Mouse (Mus musculus) WW6 (cell line): ENCODE results near the gene Gab1.

Source experiments
- DNase-seq: peaks from one replicate; pipeline ENCODE4 v3.0.0-alpha.2; 2013; ENCODE audit warnings: low read depth, low spot score

Gab1 gene

DNA sequence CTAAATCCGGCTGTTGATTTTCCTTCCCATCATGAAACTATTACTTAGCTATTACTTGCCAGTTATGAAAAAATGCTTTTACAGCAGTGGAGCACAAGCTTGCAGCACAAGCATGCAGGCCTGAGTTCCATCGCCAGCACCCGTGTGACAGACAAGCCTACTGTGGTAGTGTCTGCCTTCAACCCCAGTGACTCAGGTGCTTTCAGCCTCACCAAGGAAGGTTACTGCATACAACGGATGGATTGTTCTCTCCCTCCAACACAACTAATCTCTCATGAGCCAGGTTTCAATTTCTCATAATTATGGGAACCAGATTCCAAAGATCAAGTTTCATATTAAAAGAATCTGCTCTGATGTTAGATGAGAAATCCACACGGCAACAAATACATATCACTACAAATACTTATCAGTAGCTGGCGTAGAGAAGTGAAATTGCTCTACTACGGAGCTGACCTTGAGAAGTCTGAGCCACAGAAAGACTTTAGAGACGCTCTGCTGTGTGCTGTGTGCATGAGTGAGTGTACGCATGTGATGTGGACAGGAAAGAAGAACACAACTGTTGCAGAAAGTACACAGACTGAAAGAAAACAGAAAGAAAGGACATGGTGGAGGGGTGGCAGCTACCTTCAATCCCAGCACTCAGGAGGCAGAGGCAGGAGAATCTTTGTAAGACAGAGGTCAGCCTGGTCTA lies 36.4 kb downstream of the Gab1 start:
- no peak for DNase-seq

DNA sequence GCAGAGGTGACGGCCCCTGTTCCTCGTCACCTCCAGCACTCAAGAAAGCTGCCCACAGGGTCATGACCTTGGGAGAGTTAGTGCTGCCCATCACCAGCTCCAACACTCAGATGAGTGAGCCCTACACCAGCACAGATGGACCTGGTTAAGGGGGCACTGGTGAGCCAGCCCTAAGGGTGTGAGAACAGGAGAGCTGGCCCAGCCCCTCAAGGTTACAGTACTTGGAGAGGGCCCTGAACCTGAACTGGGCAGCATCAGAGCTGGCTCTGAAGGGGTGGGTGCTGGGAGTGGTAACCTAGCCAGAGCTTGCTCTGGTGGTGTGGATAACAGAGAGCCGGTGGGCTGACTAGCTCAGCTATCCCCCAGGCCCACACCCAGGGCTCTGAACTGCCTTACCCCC lies 37.8 kb downstream of the Gab1 start:
- no peak for DNase-seq

DNA sequence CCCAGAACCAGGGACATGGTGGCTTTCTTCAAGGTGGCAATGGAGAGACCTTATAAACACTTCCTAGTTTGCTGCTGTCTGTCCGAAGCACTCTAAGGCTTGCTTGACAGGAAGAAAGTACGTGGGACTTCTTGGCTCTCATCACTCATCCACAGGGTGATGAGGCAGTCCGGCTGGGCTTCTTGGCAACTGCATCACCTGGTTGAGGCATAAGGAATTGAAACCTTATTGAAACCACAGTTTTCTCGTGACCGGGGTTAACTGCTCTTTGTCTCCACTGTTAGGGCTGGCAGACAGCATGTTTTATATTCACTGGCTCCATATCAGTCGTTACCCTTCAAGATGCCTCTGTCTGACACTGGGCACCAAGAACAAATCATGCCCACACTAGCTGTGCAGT lies 40.2 kb downstream of the Gab1 start:
- no peak for DNase-seq

DNA sequence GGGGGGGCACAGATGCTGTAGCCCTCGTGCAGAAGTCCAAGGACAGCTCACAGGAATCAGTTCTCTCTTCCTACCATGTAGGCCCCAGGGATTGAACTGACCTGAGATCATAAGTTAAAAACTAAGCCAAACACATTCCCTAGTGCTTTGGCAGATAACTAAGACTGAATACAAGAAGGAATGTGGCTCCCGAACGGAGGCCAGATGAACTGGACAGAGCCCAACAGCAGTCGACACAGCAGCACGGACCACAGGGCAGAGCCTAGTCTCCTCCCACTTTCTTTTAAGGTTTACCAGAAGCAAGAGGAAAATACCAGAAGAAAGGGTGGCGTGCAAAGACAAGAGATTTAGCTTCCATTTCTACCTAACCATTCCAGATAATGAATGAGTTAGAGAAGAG lies 42.1 kb downstream of the Gab1 start:
- DNase-seq = no peak

DNA sequence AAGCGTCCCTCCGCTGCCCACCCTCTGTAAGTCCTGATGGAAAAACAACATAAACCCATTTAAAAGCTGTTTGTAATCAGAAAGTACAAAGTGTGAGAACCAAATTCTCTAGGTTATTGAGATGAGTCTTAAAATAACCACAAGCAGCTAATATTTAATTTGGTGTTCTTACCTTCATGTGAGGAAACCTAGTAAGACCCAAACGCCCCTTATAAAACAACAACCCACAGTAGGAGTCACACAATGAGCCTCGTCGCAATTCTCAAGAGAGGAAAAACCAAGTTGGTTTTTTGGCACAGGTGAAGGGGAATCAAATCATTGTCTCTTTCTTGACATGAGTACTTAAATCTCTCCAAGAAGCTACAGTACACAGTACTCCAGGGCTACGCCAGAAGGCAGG lies 44.9 kb downstream of the Gab1 start:
- DNase-seq = no peak

DNA sequence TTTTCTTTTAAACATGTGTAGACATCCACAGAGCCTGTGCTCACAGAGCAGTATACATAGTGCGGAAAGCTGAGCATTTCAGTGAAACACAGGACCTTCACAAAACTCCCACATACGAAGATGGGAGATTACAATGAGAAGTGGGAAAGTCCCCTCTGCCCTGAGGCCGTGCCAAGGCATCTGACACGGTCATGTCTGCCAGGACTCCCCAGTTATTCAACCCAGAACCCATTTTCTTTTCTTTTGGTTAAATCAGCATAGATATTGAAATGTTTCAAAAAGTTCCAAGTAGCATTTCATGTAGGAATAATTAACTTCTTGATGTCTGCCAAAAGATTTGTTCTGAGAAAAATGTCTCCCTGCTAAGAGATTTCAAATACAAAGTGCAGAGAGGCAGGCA lies 45.9 kb downstream of the Gab1 start:
- no peak for DNase-seq

DNA sequence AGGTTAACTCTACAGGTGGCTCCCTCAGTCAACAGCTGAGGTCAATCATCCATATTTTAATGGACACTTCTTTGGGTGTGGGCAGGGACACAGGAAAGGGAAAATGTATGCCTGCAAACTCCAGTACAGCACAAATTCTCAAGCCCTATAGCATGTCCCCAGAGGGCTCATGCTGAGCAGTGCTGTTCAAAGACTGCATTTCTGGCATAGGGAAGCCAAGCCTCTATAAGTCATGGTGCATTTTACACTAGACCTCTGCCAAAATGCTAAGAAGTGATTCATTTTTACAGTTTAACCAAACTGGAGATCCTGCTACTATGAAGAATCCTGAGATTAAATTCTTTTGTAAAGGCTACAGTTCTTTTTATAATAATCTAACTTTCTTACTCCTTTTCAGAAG lies 47.8 kb downstream of the Gab1 start:
- DNase-seq = no peak

DNA sequence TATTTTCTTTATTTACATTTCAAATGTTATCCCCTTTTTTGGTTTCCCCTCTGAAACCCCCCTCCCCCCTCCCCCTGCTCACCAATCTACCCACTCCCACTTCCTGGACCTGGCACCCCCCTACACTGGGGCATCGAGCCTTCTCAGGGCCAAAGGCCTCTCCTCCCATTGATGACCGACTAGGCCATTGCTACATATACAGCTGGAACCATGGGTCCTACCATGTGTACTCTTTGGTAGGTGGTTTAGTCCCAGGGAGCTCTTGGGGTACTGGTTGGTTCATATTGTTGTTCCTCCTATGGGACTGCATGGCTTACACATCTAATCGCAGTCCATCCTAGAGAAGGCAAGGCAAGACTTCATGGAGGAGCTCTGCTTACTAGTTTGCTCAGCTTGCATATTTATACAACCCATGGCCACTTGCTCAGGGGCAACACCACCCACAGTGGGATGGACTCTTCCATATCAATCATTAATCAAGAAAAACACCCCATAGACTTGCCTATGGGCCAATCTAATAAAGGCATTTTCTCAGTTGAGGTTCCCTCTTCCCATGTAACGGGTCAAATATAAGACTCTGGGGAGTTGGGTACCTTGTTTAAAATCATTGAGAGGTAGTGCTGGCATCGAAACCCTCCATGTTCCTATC lies 48.3 kb downstream of the Gab1 start:
- no peak for DNase-seq

DNA sequence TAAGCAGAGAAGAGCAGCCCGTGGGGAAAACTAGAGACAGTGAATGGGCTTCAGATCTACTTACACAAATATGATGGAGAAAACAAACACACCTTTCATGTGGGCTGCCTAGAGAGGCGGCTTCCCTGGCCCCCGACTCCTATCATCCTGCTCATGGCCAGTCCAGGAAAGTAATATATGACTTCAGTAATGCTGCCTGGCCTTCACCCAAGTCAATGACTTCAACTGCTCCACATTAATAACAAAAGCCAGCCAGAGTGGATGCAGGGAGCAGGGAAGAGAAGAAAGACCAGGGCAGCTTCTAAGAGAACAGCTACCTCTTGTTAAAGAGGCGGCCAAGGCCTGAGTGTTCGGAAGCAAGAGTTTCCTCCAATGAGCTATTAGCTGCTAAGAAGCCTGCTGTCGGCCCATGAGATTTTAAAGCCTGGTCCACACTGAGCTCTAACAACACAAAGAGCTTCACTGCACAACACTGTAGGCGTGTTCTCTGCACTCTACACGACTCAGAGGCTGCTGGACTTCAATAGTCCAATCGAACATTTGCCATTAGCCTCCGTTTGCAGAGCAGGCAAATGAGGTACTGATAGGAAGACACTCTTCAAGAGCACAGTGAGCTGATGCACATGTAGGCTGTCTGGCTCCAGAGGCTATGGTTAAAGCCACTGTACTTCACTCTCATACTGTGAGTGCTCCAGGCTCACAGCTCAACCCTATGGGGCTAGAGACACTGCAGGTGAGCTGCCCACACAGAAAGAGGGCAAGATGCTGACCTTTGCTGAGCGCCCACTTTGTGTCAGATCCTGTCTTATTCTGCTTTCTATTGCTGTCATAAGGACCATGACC lies 49.4 kb downstream of the Gab1 start:
- DNase-seq = no peak

DNA sequence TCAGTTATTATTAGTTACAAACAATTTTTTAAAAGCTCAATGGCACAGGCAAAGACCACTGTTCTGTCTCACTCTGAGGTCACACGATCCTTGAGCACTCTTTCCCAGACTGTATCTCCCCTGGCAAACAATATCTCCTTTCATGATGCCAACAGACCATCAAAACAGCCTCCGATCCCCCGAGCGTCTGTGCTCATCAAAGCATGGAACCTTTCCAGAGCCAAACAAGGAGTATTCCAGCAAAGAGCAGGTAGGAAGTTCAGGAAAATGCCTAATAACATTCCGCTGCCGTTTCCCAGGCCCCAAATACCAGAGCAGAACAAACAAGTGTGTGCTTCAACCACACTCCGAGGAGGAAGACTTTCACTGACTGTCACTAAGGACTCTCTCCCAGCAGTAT lies 50.2 kb downstream of the Gab1 start:
- DNase-seq = no peak

DNA sequence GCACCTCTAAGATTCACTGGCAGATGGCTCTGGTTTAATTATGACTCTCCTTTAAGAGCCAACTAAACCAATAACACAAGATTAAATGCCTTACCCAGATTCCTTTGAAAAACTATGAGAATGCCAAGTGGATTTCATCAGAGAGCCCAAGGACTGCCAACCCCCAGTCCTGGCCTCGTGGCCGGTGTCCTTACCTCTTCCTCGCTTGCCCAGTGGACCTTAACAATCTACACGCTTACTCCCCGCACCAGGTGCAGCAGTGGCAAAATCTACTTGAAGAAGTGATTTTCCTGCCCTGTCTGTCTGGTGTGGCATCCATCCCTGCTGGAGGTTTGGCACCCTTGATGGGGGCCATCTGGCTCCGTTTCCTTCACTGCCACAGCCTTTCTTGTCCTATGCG lies 53.3 kb downstream of the Gab1 start:
- no peak for DNase-seq

DNA sequence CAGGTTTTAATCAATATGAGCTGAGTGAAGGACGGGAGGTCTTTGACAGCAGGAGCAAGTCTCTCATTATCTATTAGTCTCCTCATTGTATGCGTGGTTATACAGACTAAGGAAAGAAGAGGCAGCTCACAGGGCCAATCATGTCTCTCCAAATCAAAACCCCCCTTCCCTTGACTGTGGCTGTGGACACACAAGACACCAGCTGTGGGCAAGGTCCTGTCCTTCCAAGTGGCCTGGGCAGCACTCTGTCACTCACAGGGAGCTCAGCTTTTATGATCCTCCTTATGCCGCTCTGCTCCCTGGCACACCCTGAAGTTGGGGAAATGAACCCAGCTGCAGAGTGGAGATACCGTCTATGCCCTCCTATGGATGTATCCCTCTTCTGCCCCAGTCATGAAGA lies 55.2 kb downstream of the Gab1 start:
- no peak for DNase-seq

DNA sequence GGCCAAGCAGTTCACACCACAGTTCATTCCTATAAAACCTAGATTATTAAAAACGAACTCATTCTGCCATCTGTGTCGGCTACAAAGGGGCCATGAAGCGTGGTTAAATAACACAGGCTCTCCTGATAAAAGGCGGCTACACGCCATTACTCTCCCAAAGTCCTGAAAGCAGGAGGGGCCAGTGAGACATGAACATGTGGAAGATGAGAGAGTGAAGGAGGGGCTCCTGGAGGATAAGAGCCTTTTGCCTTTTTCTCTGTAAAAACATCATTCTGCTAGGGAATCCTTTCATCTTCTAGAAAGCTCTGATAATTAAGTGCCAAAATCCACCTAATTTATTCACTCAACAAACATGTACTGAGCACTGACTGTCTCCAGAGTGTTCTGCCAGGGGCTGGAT lies 55.9 kb downstream of the Gab1 start:
- DNase-seq = no peak

DNA sequence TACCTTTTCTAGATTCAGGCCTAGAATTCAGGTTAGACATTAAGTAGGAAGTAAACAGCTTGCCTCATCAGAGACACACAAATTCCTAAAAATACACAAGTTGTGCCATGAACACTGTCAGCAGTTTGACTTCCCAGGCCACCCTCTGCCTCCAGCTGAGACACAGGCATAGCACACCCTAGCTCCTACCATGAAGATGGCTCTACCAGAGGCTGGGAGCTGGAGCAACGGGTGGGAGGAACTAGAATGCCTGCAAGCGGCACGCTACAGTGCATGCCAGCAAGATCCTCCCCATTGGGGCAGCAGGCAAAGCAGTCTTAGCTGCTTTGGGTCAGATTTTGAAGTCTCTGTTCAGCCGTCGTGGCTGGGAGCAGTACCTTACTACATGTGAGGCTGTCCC lies 57.1 kb downstream of the Gab1 start:
- no peak for DNase-seq

DNA sequence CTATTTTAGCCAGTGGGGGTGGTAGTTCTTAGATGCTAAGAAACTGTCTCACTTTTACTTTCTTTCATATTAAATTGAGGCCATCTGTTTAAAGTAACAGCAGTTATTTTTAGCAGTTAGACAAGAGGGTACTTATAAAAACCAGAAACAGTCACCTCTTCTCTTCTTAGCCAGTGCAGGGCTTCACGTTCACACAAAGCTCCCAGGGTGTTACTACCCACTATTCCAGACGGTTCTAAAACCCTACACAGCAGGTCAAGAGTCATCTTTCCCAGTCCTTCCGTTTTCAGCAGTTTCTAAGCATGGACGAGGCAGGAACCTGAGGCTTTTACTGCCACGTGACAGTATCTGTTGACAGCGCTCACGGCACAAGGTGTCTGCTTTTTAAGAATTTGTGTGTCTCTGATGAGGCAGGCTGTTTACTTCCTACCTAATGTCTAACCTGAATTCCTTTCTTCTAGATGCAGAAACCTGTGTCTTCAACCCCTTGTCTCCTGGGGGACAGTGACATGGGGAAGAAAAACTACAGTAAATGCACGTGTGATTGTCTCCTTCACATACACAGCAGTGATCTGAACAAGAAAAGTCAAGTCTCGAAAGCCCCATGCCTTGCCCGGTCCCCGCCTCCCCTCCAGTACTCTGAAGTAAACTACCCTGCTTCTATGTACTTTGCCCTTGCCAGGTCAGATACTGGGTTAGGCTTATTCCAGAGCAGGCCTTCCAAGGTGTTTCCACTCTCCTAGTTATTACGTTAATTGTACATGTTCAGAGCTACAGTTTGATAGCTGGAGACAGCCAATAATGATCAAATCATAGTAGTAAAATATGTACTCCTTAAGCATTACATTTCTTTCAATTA lies 58.7 kb downstream of the Gab1 start:
- DNase-seq = no peak

DNA sequence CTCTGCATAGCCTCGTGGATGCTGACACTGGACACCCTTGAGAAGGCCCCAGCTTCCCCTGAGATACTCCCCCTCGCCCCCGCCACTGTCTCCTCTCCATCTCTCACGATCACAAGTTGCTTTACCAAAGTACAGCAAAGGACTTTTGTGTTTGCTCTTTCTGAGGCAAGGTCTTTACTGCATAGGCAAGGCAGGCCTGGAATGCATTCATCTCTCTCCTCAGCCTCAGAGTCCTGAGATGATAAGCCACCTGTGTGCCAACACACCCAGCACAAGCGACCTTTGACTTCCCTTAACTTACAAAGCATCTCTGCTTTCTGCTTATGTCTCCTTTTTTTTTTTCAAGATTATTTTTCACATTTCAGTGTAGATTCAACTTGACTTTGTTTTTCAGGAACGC lies 61.3 kb downstream of the Gab1 start:
- no peak for DNase-seq

DNA sequence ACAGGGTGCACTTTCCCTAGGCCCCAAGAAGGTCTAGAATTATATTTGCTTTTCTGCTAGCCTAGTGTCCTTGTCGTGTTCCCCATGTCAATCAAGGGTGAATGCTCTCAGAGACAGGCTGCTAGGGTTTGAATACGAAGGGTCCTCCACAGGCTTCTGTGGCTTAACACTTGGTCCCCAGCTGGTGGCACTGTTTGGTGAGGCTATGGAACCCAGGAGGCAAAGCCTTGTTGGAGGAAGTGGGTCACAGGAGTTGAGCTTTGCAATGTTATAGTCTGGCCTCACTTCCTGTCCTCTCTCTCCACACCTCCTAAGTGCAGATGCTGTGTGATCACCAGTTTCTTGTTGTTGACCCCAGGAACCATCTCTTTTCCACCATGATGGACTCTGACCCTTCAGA lies 63.3 kb downstream of the Gab1 start:
- no peak for DNase-seq

DNA sequence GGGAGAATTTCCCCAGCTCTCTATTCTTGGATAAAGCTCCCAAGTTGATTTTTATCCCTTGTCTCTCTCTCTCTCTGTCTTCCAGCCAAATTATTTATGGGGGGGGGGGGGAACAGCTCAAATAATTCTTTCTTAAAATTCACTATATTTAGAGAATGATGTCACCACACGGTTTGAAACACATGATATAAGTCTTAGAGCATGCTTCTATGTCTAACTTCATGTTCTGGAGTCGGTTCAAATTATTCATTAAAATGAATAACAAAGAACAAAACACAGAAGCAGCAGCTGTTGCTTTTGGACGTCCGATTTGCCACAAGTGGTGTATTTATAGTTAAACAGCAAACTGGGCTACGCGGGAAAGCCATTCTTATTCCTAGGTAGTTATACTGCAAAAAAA lies 65.1 kb downstream of the Gab1 start:
- DNase-seq = no peak

DNA sequence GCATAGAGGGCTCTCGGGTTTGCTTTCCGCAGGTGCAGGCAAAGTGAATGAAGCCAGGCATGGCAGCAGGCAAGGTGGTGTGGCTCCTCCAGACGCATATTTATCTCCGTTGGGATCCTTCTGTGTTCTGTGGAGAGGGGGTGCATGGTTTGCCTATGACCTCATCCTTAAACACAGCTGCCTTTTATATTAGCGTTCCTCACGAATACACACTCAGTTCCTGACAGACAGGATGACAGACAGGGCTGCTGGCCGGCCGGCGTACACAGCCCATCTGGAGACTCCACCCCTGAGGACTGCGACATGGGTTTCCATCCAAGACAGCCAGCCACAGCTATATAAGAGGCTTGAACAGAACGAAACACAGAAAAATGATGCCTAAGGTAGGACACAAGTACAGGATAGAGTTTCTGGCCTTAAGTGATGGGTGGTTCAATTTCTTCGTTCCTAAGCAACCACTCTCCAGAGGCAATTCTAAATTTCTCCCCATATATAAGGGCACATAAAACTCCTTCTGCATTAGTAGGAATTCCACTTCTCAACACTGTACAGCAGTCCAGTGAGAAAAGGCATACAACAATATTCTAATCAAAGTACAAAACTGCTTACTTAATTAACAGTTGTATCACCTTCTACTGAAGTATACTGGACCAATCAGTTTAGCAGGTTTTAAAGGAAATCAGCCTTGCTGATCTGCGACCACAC lies 66.1 kb downstream of the Gab1 start:
- DNase-seq = no peak

DNA sequence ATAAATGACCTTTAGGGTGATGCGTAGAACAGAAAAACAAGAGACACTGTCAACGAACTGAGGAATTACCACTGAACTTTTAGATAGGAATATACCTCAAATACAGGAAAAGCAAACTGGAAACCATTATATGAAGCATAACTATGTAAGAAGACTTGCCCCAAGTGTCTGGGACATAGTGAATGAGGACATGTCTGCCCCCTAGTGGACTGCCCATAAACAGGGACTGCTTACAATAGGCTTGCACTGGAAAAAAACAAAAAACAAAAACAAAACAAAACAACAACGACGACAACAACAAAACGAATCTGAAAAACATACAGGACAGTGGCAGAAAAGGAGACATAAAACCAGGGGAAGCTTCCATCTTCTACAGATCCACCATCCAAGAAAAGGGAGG lies 66.9 kb downstream of the Gab1 start:
- DNase-seq = no peak

DNA sequence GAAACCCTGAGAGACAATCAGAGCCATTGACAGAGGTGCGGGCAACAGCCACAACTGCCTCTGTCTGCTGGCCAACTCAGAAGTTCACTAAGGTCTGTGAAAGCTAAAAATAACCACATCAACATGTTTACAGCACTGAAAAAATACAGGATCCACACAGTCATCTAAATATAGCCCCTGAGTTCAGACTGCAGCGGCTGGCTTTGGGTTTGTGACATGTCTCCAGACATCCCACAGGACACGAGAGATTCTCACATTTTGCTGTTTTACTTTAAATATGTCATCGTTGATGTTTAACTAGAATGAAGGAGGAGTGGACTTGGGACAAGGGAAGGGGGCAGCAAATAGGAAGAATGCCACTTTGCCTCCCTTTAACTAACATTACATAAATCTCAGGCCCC lies 68.7 kb downstream of the Gab1 start:
- no peak for DNase-seq
